Mouse (Mus musculus) heart, adult 8-10 months (tissue): ENCODE measurements around the gene Nfyc. TPM values are rescaled to one million over a fixed set of nuclear protein-coding genes. Genes with fewer than 3 reads are reported as not detected.
A peak's percentile ranks its signal among the peaks of the same experiment; 100 is the strongest.

ENCODE experiments used
- DNase-seq: peaks from one replicate; pipeline ENCODE4 v3.0.0; 2022; ENCODE audit warnings: low spot score
- total RNA-seq, 4 experiments: library from RNA; stranded (reverse); gene quantifications; 2 replicates each; pipeline ENCODE4 v1.2.4; 2022

Nfyc gene
- total RNA-seq, 4 experiments from 2014 or later, result 52.4 to 55.1 (median 54.4) TPM

- peak; percentile 60 for DNase-seq
Measured at GRCm38 (mm10) chr4:120755299-120755698, 76.1 kb downstream of the Nfyc start.

- DNase-seq, result no peak
Measured at GRCm38 (mm10) chr4:120749601-120750000, 81.8 kb downstream of the Nfyc start.

GRCm38 (mm10) chr4:120747941-120748866, 83.2 kb downstream of the Nfyc start, which contains the start of gene Kcnq4:
Gene Kcnq4 (minus strand): TSS chr4:120748612.
- no peak for DNase-seq

GRCm38 (mm10) chr4:120747243-120747792, 84.1 kb downstream of the Nfyc start:
- no peak for DNase-seq

- no peak for DNase-seq
Measured at GRCm38 (mm10) chr4:120746552-120747150, 84.7 kb downstream of the Nfyc start.

- DNase-seq, result no peak
Measured at GRCm38 (mm10) chr4:120745731-120746551, 85.4 kb downstream of the Nfyc start.

GRCm38 (mm10) chr4:120743636-120744035, 87.7 kb downstream of the Nfyc start:
- no peak for DNase-seq

GRCm38 (mm10) chr4:120741303-120741702, 90.1 kb downstream of the Nfyc start:
- DNase-seq, result no peak

GRCm38 (mm10) chr4:120734012-120734622, 97.3 kb downstream of the Nfyc start:
- DNase-seq, result no peak

GRCm38 (mm10) chr4:120732737-120733136, 98.6 kb downstream of the Nfyc start:
- no peak for DNase-seq

GRCm38 (mm10) chr4:120731030-120731644, 100.2 kb downstream of the Nfyc start:
- peak; percentile 35 for DNase-seq

GRCm38 (mm10) chr4:120730574-120730973, 100.8 kb downstream of the Nfyc start:
- DNase-seq, result no peak

GRCm38 (mm10) chr4:120730146-120730545, 101.2 kb downstream of the Nfyc start:
- DNase-seq, result peak; percentile 51

- no peak for DNase-seq
Measured at GRCm38 (mm10) chr4:120729441-120729840, 101.9 kb downstream of the Nfyc start.

GRCm38 (mm10) chr4:120727842-120728241, 103.5 kb downstream of the Nfyc start:
- DNase-seq, result no peak

- DNase-seq, result peak; percentile 38
Measured at GRCm38 (mm10) chr4:120726174-120726573, 105.2 kb downstream of the Nfyc start.

GRCm38 (mm10) chr4:120725516-120726090, 105.8 kb downstream of the Nfyc start:
- DNase-seq, result no peak

- no peak for DNase-seq
Measured at GRCm38 (mm10) chr4:120721574-120721973, 109.8 kb downstream of the Nfyc start.

- DNase-seq, result no peak
Measured at GRCm38 (mm10) chr4:120719152-120719551, 112.2 kb downstream of the Nfyc start.

- DNase-seq, result no peak
Measured at GRCm38 (mm10) chr4:120717591-120717990, 113.8 kb downstream of the Nfyc start.
